Mouse (Mus musculus) ES-Bruce4 (cell line): ENCODE data around the gene Sept9.

Experiments
- CTCF ChIP-seq: IDR thresholded peaks from one replicate; pipeline ENCODE4 v1.8.1; 2011; ENCODE audit warnings: low read depth, low read length
- EP300 ChIP-seq: IDR thresholded peaks from 2 replicates; pipeline ENCODE4 v1.6.1; 2011; ENCODE audit warnings: low read depth, low read length; ENCODE audit not compliant: insufficient read depth

- TF ChIP-seq CTCF (no peak), EP300 (no peak)
Measured at GRCm38 (mm10) chr11:117295266-117295665, 95.8 kb downstream of the Sept9 start.
